Mouse (Mus musculus) embryonic facial prominence, embryonic 11.5 days (tissue): ENCODE results near the gene Tiprl. TPM values are rescaled to one million over a fixed set of nuclear protein-coding genes. Genes with fewer than 3 reads are reported as not detected.

Experiments
- ATAC-seq: fragments of 200-750 bp; cut with Nextera tagmentation; replicated peaks from 2 replicates; pipeline ENCODE4 v1.8.0; 2017; ENCODE audit warnings: low read depth; ENCODE audit not compliant: insufficient number of reproducible peaks, low FRiP score, low TSS enrichment
- DNase-seq: peaks from one replicate; pipeline ENCODE4 v3.0.0-alpha.2; 2015; ENCODE audit warnings: low spot score
- H3K27ac ChIP-seq: fragments of 300-500 bp; sonication (generic); replicated peaks from 2 replicates; pipeline ENCODE4 v1.5.1; 2014; ENCODE audit warnings: mild to moderate bottlenecking, low read depth, low read length, control low read depth
- H3K27me3 ChIP-seq: fragments of 300-500 bp; sonication (generic); 2 replicates; pipeline ENCODE4 v1.6.1; 2014; ENCODE audit warnings: mild to moderate bottlenecking, low read length, moderate library complexity, mixed read lengths; ENCODE audit not compliant: control insufficient read depth, insufficient read depth
- H3K36me3 ChIP-seq: fragments of 300-500 bp; sonication (generic); replicated peaks from 2 replicates; pipeline ENCODE4 v1.6.1; 2014; ENCODE audit warnings: low read depth, mild to moderate bottlenecking, low read length, moderate library complexity, mixed read lengths; ENCODE audit not compliant: control insufficient read depth, insufficient read depth
- H3K4me1 ChIP-seq: fragments of 300-500 bp; sonication (generic); 2 replicates; pipeline ENCODE4 v1.6.1; 2014; ENCODE audit warnings: low read length, mixed read lengths; ENCODE audit not compliant: control insufficient read depth, insufficient read depth
- H3K4me2 ChIP-seq: fragments of 300-500 bp; sonication (generic); 2 replicates; pipeline ENCODE4 v1.6.1; 2014; ENCODE audit warnings: low read depth, mild to moderate bottlenecking, control low read depth, low read length, moderate library complexity
- H3K4me3 ChIP-seq: fragments of 300-500 bp; sonication (generic); 2 replicates; pipeline ENCODE4 v1.5.1; 2014; ENCODE audit warnings: low read depth, low read length, control low read depth
- H3K9ac ChIP-seq: fragments of 300-500 bp; sonication (generic); replicated peaks from 2 replicates; pipeline ENCODE4 v1.6.1; 2014; ENCODE audit warnings: mild to moderate bottlenecking, control low read depth, low read length
- H3K9me3 ChIP-seq: fragments of 300-500 bp; sonication (generic); replicated peaks from 2 replicates; pipeline ENCODE4 v1.6.1; 2016; ENCODE audit warnings: mild to moderate bottlenecking, low read length, inconsistent platforms, mixed read lengths; ENCODE audit not compliant: control insufficient read depth
- WGBS: fragments of 180-500 bp; shearing (Covaris S2); extraction: QIAGEN DNeasy Blood & Tissue Kit; methylation state at CpG from one replicate; pipeline ENCODE4 v1.1.7; 2014; 5-methylcytosine and 5-hydroxymethylcytosine counted together
- polyA plus RNA-seq: library from polyadenylated mRNA; unstranded; fragments of >200 nt; fragmentation: Nextera tagmentation; extraction: Ambion mirVana; gene quantifications from 2 replicates; pipeline ENCODE4 v1.2.1, GENCODE M21; 2014

Gene Tiprl
- polyA plus RNA-seq, 1 experiment from 2014 or later = 120 TPM

- no peak overlapping the region for H3K4me2 ChIP-seq
Observed at GRCm38 (mm10) chr1:165230691-165231090, 6.1 kb downstream of the Tiprl start.

DNA sequence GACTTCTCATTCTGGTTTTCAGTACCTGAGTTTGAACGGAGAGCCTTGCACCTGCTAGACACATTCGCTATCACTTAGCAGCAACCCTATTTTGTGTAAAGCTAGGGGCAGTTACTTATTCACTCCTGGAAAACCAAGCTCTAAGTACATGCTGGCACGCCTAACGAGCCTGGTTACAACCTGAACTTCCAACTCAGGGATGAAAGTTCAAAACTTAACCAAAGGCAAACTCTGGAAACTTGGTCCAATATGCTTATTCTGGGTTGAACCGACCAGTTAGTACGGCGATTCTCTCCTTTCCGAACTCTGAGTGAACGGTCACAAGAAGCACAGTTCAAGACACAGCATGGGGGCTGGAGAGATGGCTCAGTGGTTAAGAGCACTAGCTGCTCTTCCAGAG, 7.2 kb downstream of the Tiprl start:
- H3K9me3 ChIP-seq = no peaks in the 10 kb centered on the region
- no peak overlapping the region for H3K4me3 ChIP-seq
- H3K36me3 ChIP-seq = no peaks in the 10 kb centered on the region
- ATAC-seq = no peak
- no peak overlapping the region for H3K9ac ChIP-seq
- WGBS = 96% methylated on average over 9 of the region's 9 CpGs
- no peaks in the 10 kb centered on the region for H3K4me1 ChIP-seq
- H3K4me2 ChIP-seq = no peak overlapping the region
- DNase-seq = no peak
- no peak overlapping the region for H3K27ac ChIP-seq
- H3K27me3 ChIP-seq = no peaks in the 10 kb centered on the region

More at GRCm38 (mm10) chr1:165230691-165231090, 6.1 kb downstream of the Tiprl start:
- H3K36me3 ChIP-seq = no peaks in the 10 kb centered on the region
- no peak for DNase-seq
- H3K27ac ChIP-seq = no peak overlapping the region
- ATAC-seq = no peak
- no peak overlapping the region for H3K4me3 ChIP-seq
- H3K4me1 ChIP-seq = peaks cover 2% of the 10 kb centered on the region; the same call in 1 of the 2 replicates
- no peaks in the 10 kb centered on the region for H3K27me3 ChIP-seq
- no peak overlapping the region for H3K9ac ChIP-seq
- no peaks in the 10 kb centered on the region for H3K9me3 ChIP-seq
- WGBS = 93% methylated on average over 4 of the region's 4 CpGs

DNA sequence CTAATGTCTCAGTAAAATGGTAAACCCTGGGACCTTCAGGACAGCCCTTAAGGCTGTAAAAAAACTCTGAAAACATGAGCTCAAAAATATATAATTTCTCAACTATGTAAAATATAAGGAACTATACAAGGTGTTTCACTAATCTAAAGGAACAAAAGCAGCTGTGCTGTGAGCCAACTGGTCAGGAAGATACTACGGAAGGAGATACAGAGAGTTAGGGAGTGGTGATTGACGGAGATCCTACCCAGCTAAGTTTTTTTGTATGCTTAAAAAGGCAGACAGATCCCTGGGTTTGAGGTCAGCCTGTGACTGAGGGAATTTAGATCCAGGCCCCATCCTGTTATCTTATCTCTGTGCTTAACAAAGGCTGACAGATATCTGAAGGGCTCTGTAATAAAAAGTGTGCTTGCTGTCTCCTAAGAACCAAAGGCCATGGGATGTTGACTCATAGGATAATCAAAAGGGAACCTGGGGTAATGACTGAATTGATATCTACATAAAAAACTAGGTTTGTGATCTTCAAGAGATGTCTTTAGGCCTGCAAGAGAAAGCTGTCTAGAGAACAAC, 19.7 kb downstream of the Tiprl start:
- ATAC-seq (no peak), DNase-seq (no peak)
- H3K4me1 ChIP-seq = no peaks in the 10 kb centered on the region
- H3K4me3 ChIP-seq = no peak overlapping the region
- H3K27me3 ChIP-seq = no peaks in the 10 kb centered on the region
- no peak overlapping the region for H3K27ac ChIP-seq
- WGBS = 95% methylated on average over 2 of the region's 2 CpGs
- H3K9me3 ChIP-seq = no peaks in the 10 kb centered on the region
- H3K36me3 ChIP-seq = no peaks in the 10 kb centered on the region; the same call in 1 of the 2 replicates
- H3K9ac ChIP-seq = no peak overlapping the region
- H3K4me2 ChIP-seq = no peak overlapping the region

- ATAC-seq = no peak
- 85% methylated on average over 7 of the region's 7 CpGs for WGBS
Observed at GRCm38 (mm10) chr1:165215831-165216230, 21.0 kb downstream of the Tiprl start.

DNA sequence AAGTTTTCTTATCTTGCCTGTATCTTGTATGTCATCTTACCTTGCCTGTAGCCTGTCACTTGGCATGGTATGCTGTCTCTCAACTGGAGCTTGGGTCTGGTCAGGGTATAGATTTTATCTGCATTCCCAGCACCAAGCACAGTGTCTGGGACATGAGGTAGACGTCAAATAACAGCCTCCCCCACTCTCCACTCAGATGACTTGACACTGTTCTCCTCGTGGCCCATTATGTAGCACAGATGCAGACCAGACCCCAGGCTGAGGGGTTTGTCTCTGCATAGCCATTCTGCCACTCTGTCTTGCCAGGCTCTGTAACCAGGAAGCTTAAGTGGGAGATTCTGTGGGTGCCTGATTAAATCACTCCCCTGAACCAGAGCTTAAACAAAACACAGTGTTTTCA, 31.2 kb downstream of the Tiprl start:
- WGBS = 52% methylated on average over 2 of the region's 2 CpGs
- Histone ChIP-seq H3K9me3 (no peaks in the 10 kb centered on the region), H3K4me3 (no peak overlapping the region), H3K4me2 (no peak overlapping the region), H3K36me3 (no peaks in the 10 kb centered on the region), H3K27ac (no peak overlapping the region), H3K27me3 (no peaks in the 10 kb centered on the region), H3K9ac (no peak overlapping the region), H3K4me1 (no peaks in the 10 kb centered on the region)
- no peak for ATAC-seq
- no peak for DNase-seq

More at GRCm38 (mm10) chr1:165215831-165216230, 21.0 kb downstream of the Tiprl start:
- Histone ChIP-seq H3K36me3 (no peaks in the 10 kb centered on the region; the same call in 1 of the 2 replicates), H3K9me3 (no peaks in the 10 kb centered on the region), H3K4me2 (no peak overlapping the region), H3K4me1 (no peaks in the 10 kb centered on the region), H3K4me3 (no peak overlapping the region), H3K27me3 (no peaks in the 10 kb centered on the region), H3K27ac (no peak overlapping the region), H3K9ac (no peak overlapping the region)
- no peak for DNase-seq

DNA sequence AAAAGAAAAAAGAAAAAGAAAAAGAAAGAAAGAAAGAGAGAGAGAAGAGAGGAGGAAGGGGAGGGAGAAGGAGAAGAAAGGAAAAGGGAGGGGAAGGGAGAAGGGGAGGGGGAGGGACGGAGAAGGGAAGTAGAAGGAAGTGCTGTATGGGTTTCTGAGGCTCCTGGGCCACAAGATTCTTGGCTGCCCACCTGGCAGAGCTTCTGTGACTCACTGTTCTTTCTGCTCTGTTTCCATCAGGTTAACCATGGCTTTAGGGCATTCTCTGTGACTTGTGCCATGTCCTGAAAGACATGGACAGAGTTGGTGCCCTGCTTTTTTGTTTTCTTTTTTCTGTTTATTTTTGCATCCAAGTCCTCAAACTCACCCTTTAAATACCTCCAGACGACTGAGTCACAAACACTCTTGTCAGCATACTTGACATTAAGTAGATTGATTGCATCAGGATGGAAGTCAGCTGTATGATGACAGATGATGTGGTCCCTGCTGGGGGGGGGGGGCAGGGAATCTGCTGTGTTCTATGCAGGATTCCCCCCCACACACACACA, 33.2 kb downstream of the Tiprl start:
- Histone ChIP-seq H3K4me2 (no peak overlapping the region), H3K4me1 (no peaks in the 10 kb centered on the region), H3K27ac (no peak overlapping the region), H3K4me3 (no peak overlapping the region), H3K9me3 (no peaks in the 10 kb centered on the region), H3K9ac (no peak overlapping the region), H3K36me3 (no peaks in the 10 kb centered on the region), H3K27me3 (no peaks in the 10 kb centered on the region)
- no peak for ATAC-seq
- no peak for DNase-seq
- 41% methylated on average over 2 of the region's 2 CpGs for WGBS

DNA sequence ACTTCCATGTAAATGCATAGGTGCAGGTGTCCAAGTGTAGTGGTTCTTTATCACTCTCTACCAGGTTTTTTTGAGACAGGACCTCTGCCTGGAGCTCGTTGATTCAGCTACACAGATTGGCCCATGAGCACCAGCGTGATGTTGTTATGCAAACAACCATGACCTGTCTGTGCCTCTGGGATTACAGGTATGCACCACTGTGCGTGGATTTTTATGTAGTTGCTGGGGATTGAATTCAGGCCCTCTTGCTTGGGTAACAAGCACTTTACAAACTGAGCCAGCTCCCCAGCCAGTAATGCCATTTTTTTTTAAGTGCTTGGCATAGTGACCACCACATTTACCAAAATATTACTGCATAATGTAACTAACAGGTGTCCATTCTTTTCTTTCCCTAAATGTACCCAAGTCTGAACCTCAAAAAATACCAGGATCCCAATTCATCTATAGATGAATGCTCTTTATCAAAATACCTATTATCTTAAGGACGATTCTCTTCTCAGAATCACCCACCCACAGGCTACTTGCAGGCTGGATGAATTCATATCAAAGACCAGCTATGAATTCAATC, 35.3 kb downstream of the Tiprl start:
- Histone ChIP-seq H3K27ac (no peak overlapping the region), H3K36me3 (no peaks in the 10 kb centered on the region), H3K4me1 (no peaks in the 10 kb centered on the region), H3K9me3 (no peaks in the 10 kb centered on the region), H3K27me3 (no peaks in the 10 kb centered on the region), H3K4me2 (no peak overlapping the region), H3K9ac (no peak overlapping the region), H3K4me3 (no peak overlapping the region)
- ATAC-seq (no peak), DNase-seq (no peak)
- 77% methylated on average over 4 of the region's 4 CpGs for WGBS

- Histone ChIP-seq H3K4me1 (no peaks in the 10 kb centered on the region), H3K27me3 (no peaks in the 10 kb centered on the region), H3K4me2 (no peak overlapping the region), H3K9me3 (no peaks in the 10 kb centered on the region), H3K4me3 (no peak overlapping the region), H3K27ac (no peak overlapping the region), H3K9ac (no peak overlapping the region), H3K36me3 (no peaks in the 10 kb centered on the region)
- ATAC-seq = no peak
- no peak for DNase-seq
- 74% methylated on average over 8 of the region's 8 CpGs for WGBS
Observed at GRCm38 (mm10) chr1:165200748-165201147, 36.0 kb downstream of the Tiprl start.
